Mouse (Mus musculus) cerebellum, adult (tissue): ENCODE results near the gene Nr2c1.

Experiments used
- ATAC-seq: cut with Nextera tagmentation; 2 replicates; pipeline ENCODE4 v1.9.2; 2017; ENCODE audit warnings: mild to moderate bottlenecking, moderate library complexity, mixed read lengths; ENCODE audit not compliant: insufficient number of reproducible peaks, low FRiP score, low TSS enrichment

The Nr2c1 gene

DNA sequence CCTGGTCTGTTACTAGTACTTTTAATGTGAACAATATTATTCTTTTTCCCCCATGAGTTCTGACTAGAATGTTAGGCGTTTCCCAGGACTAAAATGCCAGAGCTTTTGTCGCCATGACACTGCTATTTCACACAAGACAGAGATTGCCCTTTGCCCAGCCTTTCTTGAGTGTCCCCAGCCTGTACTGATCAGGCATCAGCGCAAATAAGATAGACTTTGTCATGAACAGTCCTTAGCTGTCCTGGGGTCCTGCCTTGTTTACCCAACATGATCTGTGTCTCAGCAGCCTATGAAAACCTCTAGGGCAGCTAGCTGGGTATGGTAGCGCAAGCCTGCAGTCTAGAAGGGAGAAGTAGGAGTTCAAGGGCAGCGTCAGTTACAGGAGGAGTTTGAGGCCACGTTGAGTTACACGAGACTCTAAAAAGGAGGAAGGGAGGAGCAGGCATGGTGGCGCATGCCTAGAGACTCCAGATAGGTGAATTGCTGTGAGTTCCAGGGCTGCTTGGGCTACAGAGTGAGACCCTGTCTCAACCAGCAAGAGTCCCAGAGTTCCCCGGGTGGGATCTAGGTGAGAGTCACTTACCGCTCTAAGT lies 8.8 kb upstream of the Nr2c1 start:
- no peak for ATAC-seq

DNA sequence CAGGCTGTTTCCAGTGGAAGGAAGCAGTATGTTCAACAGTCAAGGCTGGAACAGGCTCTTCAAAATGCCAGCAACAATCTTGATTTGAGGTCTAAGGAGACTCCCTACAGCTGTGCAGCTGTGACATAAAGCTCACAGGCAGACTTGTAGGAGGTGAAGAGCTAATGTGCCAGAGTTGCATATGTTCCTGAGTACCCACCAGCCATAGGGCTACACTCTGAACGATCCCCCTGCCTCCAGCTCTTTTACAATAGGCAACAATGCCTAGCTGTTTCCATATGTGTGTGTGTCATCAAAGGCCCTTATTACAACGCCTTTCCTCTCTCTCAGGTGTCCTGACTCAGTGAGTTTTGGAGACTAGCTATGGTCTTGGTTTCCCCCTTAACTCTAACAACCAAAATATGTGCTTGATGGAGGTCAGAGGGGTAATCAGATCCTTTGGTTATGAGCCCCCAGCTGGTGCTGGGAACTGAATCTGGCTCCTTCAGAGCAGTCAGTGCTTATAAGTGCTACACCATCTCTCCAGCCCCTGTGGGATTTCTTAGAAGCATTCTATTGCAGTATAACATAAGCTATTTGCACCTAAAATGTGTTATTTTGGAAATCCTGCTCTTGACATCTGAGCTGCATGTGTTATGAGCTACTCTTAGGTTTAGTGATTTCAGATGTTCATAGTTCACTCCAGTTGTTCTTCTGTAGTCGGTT lies 7.4 kb upstream of the Nr2c1 start:
- ATAC-seq, result no peak

DNA sequence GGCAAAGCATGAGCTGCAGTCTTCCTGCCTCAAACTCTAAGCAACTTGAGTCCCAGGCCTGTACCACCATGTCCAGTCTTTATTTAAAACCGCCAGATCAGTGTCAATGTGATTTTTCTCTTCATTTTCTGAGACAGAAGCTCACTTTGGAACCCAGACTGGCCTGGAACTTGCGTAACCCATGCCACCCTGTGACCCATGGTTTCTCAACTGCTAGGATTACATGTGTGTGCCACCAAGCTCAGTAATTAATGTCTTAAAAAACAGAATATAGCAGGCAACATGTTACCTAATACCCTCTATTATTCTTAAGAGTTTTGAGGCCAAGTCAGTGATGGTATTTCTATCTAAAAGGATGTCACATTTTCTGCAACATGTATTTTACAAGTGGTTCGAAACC lies 5.4 kb upstream of the Nr2c1 start:
- no peak for ATAC-seq

DNA sequence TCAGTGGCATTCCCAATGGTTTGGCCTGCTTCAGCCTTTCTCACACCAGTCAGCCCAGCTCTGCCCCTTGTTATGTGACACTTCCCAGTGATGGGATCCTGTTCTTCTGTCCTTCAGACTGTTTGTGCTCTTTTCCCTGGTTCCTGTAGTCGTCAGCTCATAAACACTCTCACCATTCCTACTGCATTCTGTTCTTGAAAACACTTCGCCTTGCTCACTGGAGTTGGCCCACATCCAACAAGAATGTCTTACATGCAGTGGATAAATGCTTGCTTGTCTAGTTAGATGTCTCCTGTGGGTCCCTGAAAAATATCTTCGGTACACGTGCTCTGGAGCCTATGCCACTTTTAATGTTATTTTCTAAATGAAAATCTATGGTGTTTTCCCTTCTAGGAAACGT lies 3.2 kb upstream of the Nr2c1 start:
- ATAC-seq, result no peak

DNA sequence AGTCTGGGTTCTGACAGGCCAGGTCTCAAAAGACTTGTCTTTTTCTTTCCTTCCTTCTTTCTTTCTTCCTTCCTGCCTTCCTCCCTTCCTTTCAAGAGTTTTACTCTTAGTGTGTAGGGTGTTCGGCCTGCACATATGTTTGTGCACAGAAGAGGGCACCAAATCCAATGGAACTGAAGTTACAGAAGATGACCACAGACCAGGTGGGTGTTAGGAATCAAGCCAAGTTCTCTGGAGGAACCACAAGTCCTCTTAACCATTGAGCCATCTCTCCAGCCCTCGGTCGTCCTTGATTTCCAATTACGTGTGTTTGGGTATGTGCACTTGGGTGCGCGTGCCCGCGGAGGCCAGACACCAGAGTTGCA lies 450 bp upstream of the Nr2c1 start:
- ATAC-seq, result peak; percentile 10; the same call in 1 of the 2 replicates

DNA sequence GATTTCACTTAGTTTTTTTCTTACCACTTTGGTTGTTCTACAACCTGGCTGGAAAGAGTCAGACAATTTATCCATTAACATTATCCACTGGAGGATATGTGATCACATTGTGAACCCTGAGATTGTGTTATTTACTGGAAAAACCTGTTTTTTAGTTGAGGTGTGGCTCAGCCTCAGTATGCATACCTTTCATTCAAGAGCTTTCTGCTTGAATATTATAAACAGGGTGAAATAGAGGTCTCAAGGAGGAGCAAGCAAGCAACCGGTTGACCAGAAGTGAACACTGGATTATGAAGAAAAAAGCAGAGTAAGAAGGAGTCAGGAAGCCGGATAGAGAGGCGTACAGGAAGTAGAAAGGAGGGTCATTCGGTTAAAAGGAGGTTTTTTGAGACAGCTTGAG lies 3.7 kb downstream of the Nr2c1 start:
- ATAC-seq, result no peak

DNA sequence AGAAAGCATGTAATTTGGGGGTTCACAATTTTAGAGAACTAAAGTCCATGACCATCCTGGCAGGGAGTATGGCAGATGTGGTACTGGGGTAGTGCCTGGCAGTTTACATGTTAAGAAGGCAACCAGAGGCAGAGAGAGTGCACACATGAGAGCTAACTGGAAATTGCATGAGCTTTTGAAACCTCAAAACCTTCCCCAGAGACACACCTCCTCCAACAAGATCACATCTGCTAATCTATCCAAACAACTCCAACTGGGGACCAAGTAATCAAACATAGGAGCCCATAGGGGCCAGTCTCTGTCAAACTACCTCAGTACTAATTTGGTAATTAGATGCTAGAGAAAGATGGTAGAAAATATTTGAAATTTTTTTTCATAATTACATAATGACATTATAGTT lies 6.0 kb downstream of the Nr2c1 start:
- no peak for ATAC-seq

DNA sequence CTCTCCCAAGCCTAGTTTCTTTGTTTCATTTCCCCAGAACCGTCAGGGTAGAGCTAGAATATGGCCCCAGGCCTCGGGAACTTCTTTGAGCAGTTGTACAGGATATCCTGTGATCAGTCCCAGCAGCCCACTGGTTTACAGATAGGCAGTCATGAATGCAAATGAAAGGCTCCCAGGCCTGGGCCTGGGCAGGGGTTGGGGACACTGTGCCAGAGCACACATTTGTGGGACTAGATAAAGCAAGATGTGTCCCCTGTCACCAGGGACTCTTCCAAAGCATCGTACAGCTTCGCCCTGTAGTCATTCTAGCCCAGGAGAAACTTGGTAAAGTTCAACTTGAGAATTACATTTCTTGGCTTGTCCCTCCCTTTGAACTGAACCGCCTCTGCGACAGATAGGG lies 11.1 kb downstream of the Nr2c1 start:
- no peak for ATAC-seq

DNA sequence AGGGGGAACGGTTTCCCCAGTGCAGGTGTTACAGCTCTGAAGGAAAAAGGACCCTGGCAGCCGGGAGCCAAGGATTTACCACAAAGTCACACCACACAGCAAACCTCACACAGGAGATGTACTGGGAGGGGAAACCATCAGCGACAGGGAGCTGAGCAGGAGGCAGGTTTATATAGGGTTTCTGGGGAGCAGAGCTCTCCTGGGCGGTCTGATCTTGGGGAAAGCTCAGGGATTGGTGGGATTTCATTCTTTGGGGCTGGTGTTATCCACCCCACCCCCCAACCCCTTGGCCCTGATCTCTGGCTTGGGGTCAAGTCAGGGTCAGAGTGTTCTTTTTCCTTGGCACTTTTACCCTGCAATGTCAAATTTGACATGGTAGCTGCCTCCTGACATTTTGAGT lies 11.6 kb downstream of the Nr2c1 start:
- no peak for ATAC-seq

DNA sequence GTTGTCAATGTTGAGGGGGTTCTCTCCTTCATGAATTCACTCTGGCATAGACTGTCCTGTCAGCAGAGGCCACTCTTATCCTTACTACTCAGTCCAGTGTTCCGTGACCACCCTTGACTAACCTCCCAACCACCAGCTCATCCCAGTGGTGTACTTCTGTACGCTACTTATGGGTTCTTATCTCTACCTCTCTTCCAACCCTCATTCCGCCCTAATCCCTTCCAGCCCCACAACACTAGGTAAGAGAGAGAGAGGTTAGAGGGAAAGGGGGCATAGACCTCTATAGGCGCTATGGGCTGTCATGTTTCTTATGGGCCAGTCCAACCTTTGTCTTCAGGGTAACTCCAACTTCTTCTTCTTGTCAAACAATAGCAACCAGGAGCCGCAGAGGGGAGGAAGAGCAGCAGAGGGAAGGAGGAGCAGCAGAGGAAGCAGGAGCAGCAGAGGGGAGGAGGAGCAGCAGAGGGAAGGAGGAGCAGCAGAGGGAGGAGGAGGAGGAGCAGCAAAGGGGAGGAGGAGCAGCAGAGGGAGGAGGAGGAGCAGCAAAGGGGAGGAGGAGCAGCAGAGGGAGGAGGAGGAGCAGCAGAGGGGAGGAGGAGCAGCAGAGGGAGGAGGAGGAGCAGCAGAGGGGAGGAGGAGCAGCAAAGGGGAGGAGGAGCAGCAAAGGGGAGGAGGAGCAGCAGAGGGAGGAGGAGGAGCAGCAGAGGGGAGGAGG lies 13.4 kb downstream of the Nr2c1 start:
- ATAC-seq, result no peak

DNA sequence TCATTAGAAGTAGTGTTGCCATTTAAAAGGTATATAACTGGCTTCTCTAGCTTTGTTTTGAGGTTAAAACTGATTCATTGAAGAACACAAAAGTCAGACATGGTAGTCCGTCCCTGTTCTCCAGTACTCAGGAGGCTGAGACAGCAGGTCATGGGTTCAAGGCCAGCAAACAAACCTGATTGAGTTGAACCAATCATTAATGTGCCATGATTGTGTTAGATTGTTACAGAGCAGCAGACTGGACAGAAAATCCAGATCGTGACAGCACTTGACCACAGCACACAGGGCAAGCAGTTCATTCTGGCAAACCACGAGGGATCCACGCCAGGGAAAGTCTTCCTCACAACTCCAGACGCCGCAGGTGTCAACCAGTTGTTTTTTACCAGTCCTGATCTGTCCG lies 14.2 kb downstream of the Nr2c1 start:
- no peak for ATAC-seq

DNA sequence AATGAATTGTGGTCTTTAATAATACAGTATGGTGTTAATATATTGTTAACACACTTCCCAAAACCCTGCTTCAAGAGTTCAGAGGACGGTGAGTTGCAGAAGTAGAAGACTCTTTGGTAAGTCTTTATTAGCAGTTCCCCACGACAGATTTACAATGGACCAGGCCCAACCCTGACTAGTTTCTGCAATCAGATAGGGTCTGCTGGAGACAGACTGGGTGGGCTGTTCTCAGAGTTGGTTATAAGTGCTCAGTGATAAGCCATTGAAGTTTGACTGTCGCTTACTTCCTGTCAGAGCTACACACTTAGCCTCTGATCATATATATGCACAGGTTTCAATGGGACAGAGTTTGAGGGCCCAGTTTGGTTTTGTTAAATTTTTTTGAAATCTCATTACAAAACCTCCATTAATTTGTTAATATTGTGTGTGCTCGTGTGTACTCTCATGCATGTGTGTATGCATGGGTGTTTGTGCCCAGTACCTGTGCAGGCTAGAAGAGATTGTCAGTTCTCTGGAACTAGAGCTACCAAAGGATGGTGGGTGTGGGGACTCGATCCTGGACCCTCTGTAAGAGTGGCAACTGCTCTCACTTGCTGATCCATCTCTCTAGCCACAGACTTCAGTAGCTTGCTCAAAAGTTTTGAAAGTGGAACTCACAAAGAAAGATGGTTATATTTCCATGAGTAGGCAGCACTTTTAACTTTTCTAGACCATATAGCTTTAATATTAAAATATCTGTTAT lies 16.5 kb downstream of the Nr2c1 start:
- ATAC-seq, result no peak

DNA sequence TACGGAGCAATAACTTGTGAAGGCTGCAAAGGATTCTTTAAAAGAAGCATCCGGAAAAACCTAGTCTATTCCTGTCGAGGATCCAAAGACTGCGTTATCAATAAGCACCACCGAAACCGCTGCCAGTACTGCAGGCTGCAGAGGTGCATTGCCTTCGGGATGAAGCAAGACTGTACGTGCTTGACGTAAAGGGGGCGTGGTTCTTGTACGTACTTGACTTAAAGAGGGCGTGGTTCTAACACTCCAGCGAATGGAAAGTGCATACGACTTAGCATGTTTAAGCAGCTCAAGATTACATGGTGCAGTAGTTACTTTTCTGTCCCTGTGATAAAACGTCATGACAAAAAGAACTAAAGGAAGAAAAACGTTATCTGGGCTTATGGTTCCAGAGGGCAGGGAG lies 17.6 kb downstream of the Nr2c1 start:
- no peak for ATAC-seq

DNA sequence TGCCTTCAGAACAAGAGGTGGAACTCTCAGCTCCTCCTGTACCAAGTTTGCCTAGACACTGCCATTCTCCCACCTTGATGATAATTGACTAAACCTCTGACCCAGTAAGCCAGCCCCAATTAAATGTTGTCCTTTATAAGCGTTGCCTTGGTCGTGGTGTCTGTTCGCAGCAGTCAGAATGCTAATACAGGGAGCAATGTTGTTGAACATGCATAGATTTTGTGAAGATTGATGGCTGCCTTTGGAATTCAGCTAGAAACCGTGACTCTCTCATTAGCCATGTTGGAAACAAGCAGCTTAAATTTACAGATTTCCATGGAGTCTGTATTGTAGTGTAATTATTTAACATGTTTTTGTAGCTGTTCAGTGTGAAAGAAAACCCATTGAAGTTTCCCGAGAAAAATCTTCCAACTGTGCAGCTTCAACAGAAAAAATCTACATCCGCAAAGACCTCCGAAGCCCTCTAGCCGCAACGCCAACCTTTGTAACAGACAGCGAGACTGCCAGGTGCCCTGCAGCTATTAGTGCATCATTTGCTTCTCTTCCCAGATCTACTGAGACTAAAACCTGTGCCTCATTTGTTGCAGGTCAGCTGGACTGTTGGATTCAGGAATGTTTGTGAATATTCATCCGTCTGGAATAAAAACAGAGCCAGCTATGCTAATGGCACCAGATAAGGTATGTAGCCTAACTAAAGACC lies 19.4 kb downstream of the Nr2c1 start:
- no peak for ATAC-seq

DNA sequence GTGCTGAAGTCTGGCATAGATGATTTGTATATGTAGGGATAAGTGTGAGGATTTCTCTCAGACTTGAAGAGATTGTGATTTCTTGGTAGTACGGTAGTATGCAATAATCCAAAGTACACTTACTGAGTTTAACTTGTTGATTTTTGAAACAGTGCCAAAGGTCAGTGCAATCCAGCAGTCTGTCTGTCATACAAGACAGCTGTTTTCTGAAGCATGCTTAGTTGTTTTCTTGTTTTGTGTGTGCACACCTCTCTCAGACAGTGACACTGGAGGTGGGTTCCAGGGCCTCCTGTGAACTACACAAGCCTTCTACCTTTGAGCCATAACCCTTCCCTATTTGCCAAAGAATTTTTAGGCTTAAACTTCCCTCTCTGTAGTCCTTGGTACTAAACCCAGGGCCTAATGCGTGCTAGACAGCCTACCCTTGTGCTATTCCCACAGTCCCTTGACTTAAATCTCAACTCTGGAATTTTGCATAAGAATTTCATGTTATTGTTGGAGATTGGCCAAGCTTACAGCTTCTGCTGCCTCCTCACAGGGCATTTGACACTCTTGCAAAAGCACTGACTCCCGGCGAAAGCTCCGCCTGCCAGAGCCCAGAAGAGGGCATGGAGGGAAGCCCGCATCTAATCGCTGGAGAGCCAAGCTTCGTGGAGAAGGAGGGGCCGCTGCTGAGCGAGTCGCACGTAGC lies 23.8 kb downstream of the Nr2c1 start:
- ATAC-seq, result no peak

DNA sequence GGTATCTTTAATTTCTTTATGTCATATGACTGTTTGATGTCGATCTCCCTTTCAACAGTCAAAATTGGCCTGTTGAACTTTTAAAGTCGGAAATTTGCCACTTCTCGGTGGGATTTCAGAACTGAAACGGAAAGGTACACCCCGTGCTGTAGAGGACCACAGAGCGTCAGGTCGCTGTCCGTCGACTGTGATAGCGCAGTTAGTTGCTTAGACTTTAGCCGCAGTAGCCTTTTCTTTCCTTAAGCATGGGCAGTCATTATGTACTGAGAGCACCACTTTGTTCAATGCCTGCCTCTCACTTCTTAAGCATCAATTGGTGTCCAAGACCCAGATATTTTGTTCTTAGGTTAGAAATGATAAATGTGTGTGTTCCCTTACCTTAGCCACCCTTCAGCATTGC lies 24.3 kb downstream of the Nr2c1 start:
- no peak for ATAC-seq

DNA sequence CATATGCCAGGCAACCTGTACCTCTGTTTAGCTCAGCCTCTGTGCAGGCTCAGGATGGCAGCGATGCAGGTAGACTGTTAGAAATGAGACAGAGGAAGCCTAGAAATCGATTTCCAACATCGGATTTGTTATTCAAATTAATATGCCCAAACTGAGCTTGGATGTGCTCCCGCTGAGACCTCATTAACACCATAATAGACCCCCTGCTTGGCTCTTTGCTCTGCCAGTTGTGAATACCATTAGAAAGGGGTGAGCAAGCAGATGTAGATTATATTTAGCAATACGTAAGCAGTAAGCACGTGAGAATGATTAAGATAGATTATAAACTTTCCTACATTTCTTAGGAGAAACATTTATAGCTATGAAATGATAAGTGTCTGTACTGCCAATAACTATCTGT lies 24.9 kb downstream of the Nr2c1 start:
- no peak for ATAC-seq

DNA sequence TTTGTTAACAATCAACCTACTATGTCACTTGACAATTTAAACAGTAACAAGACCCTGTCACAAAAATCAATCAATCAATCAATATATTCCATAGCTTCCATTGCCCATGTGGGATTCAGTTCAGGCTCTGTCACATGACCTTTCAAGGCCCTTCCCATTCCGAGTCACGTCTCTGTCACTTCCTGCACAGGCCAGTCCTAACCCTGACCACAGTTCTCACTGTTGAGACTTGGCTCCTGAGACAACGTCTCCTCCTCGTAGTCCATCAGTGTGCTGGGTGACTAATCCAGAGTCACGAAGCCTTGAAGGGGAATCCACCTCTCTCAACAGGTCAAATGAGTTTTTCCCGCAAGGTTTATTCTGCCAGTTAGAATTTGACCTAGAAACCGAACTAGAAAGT lies 26.8 kb downstream of the Nr2c1 start:
- ATAC-seq, result no peak

DNA sequence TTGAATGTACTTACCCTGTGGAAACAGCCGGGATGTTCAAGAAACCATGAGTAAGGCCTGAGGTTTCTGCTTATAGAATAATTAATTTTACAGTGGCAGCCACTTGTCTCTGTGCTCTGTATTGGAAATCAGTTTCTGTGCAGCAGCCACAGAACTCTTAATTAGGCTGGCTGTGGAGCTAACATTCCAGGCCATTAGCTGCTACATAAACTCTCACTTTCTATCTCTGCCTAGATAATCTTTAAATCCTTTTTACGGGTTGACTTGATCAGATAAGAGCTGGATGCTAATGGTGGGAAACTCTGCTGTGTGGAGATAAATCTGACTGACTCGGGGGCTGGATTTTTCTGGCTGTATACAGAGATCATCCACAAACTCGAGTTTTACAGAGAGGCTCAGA lies 35.4 kb downstream of the Nr2c1 start:
- no peak for ATAC-seq
